Mouse (Mus musculus) c-Kit-positive CD71-negative TER-119-negative erythroid progenitor cells, embryonic 14.5 days (primary cell): ENCODE results near the gene Med22.
"Not testable (repeated sequence)": the region's sequence is repeated elsewhere in the genome, so short reads cannot be mapped to it uniquely, and the experiment has no call there.

ENCODE experiments used
- DNase-seq: peaks from one replicate; pipeline ENCODE4 v3.0.0-alpha.2; 2013; ENCODE audit warnings: low read depth

Gene Med22

GRCm38 (mm10) chr2:26916738-26917137 lies 6.3 kb upstream of the Med22 start:
- DNase-seq: no peak

GRCm38 (mm10) chr2:26915927-26916728 lies 5.7 kb upstream of the Med22 start, which contains the start of the genes Surf2 and Surf1:
Surf2 (plus strand) TSS chr2:26916367.
Surf1 (minus strand) TSS chr2:26916530.
- peak; percentile 76 for DNase-seq

- no peak for DNase-seq
Observed at GRCm38 (mm10) chr2:26914148-26914941, 3.9 kb upstream of the Med22 start.

- no peak for DNase-seq
Observed at GRCm38 (mm10) chr2:26913416-26914147, 3.1 kb upstream of the Med22 start.

DNA sequence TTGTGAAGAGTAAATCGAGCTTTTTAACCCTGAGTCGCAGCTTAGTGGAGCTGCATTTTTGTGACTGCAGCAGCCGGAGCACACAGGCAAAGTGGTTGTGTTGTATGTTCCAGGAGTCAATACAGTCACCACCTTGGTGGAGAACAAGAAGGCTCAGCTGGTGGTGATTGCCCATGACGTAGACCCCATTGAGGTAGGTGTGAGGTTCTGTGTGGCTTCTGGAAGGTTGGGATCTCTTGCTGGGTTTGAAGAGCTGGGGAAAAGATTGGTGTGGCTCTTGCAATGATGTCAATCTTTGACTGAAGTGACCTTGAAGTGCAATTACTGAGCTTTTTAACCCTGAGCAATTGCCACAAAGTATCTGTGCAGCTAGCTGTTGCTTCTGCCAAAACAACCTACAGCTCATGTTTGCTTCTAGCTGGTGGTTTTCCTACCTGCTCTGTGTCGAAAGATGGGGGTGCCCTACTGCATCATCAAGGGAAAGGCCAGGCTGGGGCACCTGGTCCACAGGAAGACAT lies 1.8 kb upstream of the Med22 start:
- no peak for DNase-seq

GRCm38 (mm10) chr2:26910994-26911765 lies 703 bp upstream of the Med22 start:
- no peak for DNase-seq

DNA sequence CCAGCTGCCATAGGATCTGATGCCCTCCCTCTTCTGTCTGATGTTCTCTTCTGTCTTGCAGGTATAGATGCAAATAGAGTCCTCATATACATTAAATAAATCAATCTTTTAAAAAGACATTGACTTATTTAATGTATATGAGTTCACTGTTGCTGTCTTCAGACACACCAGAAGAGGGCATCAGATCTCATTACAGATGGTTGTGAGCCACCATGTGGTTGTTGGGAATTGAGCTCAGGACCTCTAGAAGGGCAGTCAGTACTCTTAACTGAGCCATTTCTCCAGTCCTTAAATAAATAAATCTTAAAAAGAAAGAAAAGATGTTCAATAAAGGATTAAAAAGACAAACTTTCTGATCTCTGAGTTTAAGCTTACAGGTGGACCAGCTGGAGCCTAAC lies 1.1 kb downstream of the Med22 start:
- DNase-seq: no peak

DNA sequence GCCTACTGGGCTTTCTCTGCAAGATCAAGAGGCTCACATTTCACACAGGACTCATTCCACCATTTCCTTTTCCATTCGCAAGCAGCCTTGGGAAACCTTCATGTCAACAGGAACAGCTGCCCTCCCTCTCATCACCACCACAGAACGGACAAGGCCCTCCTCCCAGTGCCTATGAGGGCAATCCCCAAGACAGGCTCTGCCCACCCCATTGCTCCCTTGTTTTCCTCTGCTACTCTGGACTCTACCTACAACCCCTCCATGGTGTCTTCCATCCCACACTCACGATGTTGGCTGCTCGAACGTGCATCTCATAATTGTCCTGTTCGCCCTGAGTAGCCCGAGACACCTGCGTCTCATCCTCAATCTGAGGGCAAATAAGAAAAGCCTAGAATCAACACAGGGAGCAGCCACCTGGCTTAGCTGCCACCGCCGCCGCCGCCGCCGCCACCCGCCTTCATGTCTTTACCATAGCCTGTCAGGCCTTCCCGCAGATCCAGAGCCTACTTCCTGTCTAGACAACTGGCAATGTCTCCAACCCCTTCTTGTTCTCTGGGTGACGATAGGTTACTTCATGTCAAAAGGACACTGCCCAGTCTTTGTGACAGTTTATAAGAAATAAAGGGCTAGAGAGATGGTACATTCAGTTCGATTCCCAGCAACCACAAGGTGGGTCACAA lies 1.6 kb downstream of the Med22 start:
- no peak for DNase-seq

DNA sequence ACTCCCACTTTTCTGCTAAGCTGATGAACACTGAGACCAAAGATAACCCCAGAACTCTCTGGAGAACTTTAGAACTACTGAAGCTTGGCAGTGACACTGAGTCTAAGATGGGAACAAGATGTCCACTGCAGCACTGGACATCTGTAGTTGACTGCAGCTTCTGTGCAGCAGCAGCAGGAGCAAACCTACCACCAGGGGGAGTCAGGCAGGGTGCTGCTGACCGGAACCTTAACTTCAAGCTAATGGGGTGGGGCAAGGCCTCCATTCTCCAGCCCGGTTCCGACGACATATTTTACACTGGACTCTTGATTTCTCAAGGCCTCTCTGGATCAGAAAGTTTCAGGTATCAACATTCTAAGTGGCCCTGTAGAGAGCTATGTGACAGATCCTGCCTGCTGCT lies 3.4 kb downstream of the Med22 start:
- DNase-seq: no peak

DNA sequence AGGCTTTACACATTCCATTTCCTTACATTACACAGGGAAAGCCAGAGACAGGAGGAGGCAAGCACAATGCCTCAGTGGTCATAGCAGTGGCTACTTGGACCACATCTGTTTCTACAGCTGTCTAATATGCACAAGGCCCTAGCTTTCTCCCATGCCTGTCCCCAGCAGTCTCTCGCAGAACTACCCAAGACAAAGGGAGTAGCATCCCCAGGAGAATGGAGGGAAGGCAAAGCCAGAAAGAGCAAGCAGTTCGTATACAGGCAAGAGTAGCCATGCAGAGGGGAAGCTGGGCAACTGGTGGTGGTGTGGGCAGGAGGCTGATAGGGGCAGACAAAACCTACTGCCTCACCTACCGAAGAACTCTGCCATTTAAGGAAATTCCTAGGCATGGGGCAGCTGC lies 4.0 kb downstream of the Med22 start:
- no peak for DNase-seq

DNA sequence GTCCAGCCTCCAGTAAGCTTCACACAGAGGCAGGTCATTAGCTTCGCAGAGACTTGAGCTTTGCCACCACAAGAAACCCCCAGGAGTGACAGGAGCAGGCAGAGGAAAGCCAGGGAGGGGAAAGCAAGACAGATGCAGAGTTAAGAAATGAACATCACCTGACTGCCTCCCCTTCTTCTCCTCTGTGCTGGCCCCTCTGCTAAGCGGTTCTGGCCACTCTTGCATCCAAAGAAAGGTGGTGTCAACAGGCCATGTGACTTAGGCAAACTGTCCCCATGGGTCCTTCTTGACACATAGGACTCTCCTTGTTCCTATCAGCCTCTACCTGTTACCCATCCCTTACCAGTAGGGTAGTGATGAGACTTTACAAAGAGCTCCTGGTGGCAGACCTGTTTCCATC lies 4.5 kb downstream of the Med22 start:
- no peak for DNase-seq

GRCm38 (mm10) chr2:26903311-26903710 lies 7.2 kb downstream of the Med22 start:
- DNase-seq: no peak

DNA sequence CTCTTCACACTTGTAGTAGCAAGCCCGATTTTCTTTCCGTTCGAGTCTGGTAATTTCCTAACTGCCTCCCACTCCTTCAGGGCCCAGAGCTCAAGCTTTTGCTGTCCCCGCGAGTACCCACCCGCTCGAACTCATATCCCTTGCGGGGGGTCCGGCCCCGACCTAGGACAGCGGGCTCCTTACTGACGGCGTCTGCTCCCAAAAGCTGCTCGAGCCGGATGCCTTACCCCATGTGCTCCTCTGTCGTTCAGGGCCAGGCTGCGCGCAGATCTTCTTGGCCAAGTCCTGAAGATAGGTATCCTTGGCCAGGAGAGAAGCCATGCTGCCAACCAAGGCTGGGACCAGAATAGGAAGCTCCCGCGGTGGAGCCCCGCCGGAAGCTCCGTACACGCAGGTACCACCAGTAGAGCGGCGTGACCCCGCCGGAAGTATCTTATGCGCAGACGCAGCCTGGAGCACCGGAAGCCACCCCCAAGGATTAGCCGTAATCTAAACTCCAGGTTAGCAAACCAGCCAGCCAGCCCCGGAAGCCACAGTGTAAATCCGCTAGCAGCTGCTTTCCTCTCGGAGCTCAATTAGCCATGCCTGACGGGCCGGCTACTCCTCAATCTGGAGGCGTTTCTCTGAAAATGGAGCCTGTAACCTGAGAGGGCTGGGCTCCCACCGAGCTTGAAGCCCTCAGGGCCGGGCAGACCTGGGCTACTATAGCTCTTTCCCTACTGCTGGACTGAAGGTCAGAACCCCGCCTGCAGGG lies 7.8 kb downstream of the Med22 start, which contains the start of gene Surf6:
Gene Surf6 (minus strand): TSS at position 413 of the 754 bp plus-strand sequence.
- DNase-seq: peak; percentile 91

DNA sequence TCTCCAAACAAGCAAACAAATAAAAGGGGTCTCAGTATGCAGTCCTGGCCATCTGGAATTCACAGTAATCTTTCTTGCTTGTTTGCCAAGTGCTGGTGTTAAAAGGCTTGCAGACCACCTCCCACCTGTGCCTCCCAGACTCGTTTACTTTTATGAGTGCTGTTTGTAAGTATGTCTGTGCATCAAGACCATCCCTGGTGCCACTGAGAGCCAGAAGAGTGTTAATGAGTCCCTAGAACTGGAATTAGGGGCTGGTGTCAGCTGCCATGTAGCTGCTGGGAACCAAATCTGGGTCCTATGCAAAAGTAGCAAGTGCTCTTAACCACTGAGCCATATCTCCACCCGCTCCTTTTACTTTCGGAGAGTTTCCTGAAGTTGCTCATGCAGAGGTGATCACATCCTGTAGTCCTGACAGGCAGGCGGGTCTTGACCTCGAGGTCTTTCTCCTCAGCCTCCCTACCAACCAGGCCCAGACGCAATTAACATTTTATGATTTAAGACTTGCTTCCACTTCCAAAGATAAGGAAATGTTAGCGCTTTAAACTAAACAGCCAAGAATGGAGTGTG lies 8.6 kb downstream of the Med22 start:
- DNase-seq: no peak

DNA sequence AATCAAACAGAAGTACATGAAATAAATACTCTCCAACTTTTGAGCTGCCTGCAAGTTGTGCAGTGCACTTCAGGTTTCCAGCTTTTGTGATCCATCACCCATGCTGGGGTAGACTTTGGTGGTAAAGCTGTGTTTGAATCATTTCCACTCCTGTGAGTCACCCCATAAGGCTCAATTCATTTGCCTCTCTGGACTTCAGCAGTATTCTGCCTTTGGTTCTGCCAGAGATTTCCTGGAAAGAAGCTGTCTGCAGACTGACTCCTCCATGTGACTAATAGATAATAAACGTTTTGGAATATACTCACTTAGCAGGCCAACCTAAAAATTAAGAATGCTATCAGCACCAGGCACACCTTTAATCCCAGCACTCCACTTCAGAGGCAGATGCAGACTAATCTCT lies 9.7 kb downstream of the Med22 start:
- no peak for DNase-seq

- no peak for DNase-seq
Observed at GRCm38 (mm10) chr2:26895898-26896297, 14.6 kb downstream of the Med22 start.

DNA sequence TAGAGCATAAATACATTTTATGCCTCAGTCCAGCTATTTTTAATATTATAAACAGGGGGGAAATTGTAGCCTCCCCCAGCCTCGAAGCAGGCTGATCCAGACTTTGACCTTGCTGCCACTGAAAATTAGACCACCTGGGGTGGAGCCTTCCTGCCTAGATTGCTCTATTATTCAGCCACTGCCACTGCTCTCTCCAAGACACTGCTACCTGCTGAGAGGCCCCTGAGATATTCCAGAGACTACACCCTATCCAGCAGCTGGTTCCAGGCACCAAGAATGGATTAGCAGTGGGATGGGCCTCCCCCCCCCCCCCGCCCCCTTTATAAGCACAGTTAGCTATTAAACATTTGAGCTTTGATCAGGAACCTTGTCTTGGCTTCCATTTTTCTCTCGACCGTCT lies 24.3 kb downstream of the Med22 start:
- DNase-seq: not testable (repeated sequence)

GRCm38 (mm10) chr2:26885541-26885940 lies 24.9 kb downstream of the Med22 start:
- not testable (repeated sequence) for DNase-seq

GRCm38 (mm10) chr2:26878571-26878970 lies 31.9 kb downstream of the Med22 start:
- DNase-seq: no peak

DNA sequence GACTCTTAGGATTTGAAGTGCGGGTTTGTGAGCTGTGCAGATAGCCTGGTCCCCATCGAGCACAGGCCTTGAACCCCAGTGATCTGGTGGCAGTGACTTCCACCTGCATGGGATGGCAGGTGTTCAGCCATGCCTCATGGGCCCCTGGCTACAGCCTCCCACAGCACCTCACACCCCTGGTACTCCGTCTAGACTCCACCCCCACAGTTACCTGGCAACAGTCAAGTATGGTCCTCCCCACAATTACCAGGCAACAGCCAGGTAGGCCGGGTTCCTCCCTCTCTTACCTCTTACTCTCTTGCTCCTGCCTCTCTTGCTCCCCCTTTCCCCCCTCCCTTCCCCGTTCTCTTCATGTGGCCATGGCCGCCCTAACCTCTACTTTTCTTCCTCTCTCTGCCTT lies 39.8 kb downstream of the Med22 start:
- DNase-seq: no peak
